Mouse (Mus musculus): ENCODE data around the gene Snca.

- TF ChIP-seq EP300 (IDR thresholded peaks at IDR 0.05) (no peak), CTCF (IDR thresholded peaks at IDR 0.05) (no peak)
Measured at GRCm38 (mm10) chr6:60739776-60740175, 89.9 kb downstream of the Snca start.
